Comparison of ENCODE assay signal across 22 mouse cellular contexts in genomic region chr2:120125461-120125860, GRCm38 (mm10). TPM values are rescaled to one million over a fixed set of nuclear protein-coding genes. Genes with fewer than 3 reads are reported as not detected.
DNase-seq lines count a peak whose midpoint lies in the region; ATAC-seq and TF ChIP-seq lines count a peak whose summit lies in the region.
"Had no signal": no experiment of that assay in that cellular context is flagged by ENCODE, and none has a peak within 500 bp of the region (broad histone marks: within the 10 kb centered on the region; RNA-seq: fewer than 3 reads in every experiment).

No protein-coding gene starts in this region.

- no peak overlapping the region for H3K9ac ChIP-seq in heart, adult 2 months (ENCODE audit: low read depth, low read length)
- no peak overlapping the region for H3K9ac ChIP-seq in midbrain, embryonic 11.5 days (ENCODE audit: low read length)
- no peak overlapping the region for H3K9ac ChIP-seq in midbrain, embryonic 16.5 days (ENCODE audit: low read depth, low read length)
- H3K9ac ChIP-seq: embryonic facial prominence, embryonic 13.5 days; embryonic facial prominence, embryonic 15.5 days; forebrain, embryonic 13.5 days; forebrain, embryonic 15.5 days; forebrain, postnatal 0 days had no signal

- WGBS in heart, adult 2 months: 98% methylated on average over 1 of the region's 1 CpGs
- WGBS in midbrain, embryonic 11.5 days: 97% methylated on average over 1 of the region's 1 CpGs
- WGBS in midbrain, embryonic 16.5 days: 93% methylated on average over 1 of the region's 1 CpGs
- WGBS in macrophage (ENCODE audit: missing documents): 100% methylated on average over 1 of the region's 1 CpGs

- H3K27me3 ChIP-seq in heart, adult 2 months (ENCODE audit: control insufficient read depth, insufficient read depth, low read length): no peaks in the 10 kb centered on the region
- no peaks in the 10 kb centered on the region for H3K27me3 ChIP-seq in midbrain, embryonic 11.5 days (ENCODE audit: control insufficient read depth, insufficient read depth, low read length)
- H3K27me3 ChIP-seq in midbrain, embryonic 16.5 days (ENCODE audit: control insufficient read depth, insufficient read depth, low read depth, low read length): no peaks in the 10 kb centered on the region
- H3K27me3 ChIP-seq: embryonic facial prominence, embryonic 13.5 days; embryonic facial prominence, embryonic 15.5 days; forebrain, embryonic 13.5 days; forebrain, embryonic 15.5 days had no signal

- H3K4me3 ChIP-seq in heart, adult 2 months: no peak overlapping the region
- H3K4me3 ChIP-seq in midbrain, embryonic 11.5 days (ENCODE audit: low read depth, low read length): no peak overlapping the region
- H3K4me3 ChIP-seq in midbrain, embryonic 16.5 days (ENCODE audit: low read depth, low read length): no peak overlapping the region
- H3K4me3 ChIP-seq in macrophage (ENCODE audit: inconsistent target): no peak overlapping the region
- H3K4me3 ChIP-seq: embryonic facial prominence, embryonic 13.5 days; embryonic facial prominence, embryonic 15.5 days; erythroblast, embryonic 14.5 days; forebrain, embryonic 10.5 days; forebrain, embryonic 13.5 days; forebrain, embryonic 15.5 days had no signal

- no peak overlapping the region for H3K4me2 ChIP-seq in midbrain, embryonic 11.5 days
- H3K4me2 ChIP-seq in midbrain, embryonic 16.5 days (ENCODE audit: low read length): no peak overlapping the region
- H3K4me2 ChIP-seq: embryonic facial prominence, embryonic 13.5 days; embryonic facial prominence, embryonic 15.5 days; forebrain, embryonic 13.5 days; forebrain, embryonic 15.5 days had no signal

- peaks cover 60% of the 10 kb centered on the region for H3K36me3 ChIP-seq in heart, adult 2 months (ENCODE audit: control insufficient read depth, insufficient read depth, low read length)
- H3K36me3 ChIP-seq in midbrain, embryonic 11.5 days (ENCODE audit: control insufficient read depth, insufficient read depth, low read length): no peaks in the 10 kb centered on the region
- H3K36me3 ChIP-seq in midbrain, embryonic 16.5 days (ENCODE audit: control insufficient read depth, insufficient read depth, low read length): no peaks in the 10 kb centered on the region
- peaks cover 59% of the 10 kb centered on the region for H3K36me3 ChIP-seq in macrophage (ENCODE audit: inconsistent target)
- H3K36me3 ChIP-seq: embryonic facial prominence, embryonic 13.5 days; embryonic facial prominence, embryonic 15.5 days; forebrain, embryonic 15.5 days had no signal

- DNase-seq in heart, adult 2 months: no peak
- DNase-seq in heart, postnatal 25 days (ENCODE audit: low spot score): no peak
- peak; percentile 54 for DNase-seq in midbrain, embryonic 11.5 days (ENCODE audit: low spot score, missing footprints)
- no peak for DNase-seq in cerebellum, adult 18-20 months
- DNase-seq in urinary bladder, postnatal 36 days (ENCODE audit: low spot score in 2 of 2): no peak
- DNase-seq: adrenal gland, adult 2 months; adrenal gland, postnatal 10 days; adrenal gland, postnatal 25 days; cerebellum, adult 11-12 months; cerebellum, adult 8-10 months; cerebellum, adult 9-11 months; cerebellum, postnatal 14 days; embryo, embryonic 11 days; forebrain, postnatal 0 days had no signal

- H3K4me1 ChIP-seq in heart, adult 2 months (ENCODE audit: control insufficient read depth, insufficient read depth, low read length): peaks cover 37% of the 10 kb centered on the region
- no peaks in the 10 kb centered on the region for H3K4me1 ChIP-seq in midbrain, embryonic 11.5 days (ENCODE audit: control insufficient read depth, insufficient read depth, low read length)
- no peaks in the 10 kb centered on the region for H3K4me1 ChIP-seq in midbrain, embryonic 16.5 days (ENCODE audit: control insufficient read depth, insufficient read depth, low read length)
- H3K4me1 ChIP-seq: forebrain, embryonic 15.5 days had no signal

- no peak for TF ChIP-seq CTCF in heart, adult 2 months (IDR thresholded peaks at IDR 0.05)

- no peaks in the 10 kb centered on the region for H3K9me3 ChIP-seq in midbrain, embryonic 11.5 days (ENCODE audit: control insufficient read depth, low read length)
- H3K9me3 ChIP-seq in midbrain, embryonic 16.5 days (replicated peaks; ENCODE audit: control insufficient read depth, low read length, poor library complexity, severe bottlenecking): no peaks in the 10 kb centered on the region
- H3K9me3 ChIP-seq: embryonic facial prominence, embryonic 13.5 days; embryonic facial prominence, embryonic 15.5 days; forebrain, embryonic 10.5 days; forebrain, embryonic 13.5 days; forebrain, embryonic 15.5 days had no signal

- ATAC-seq in midbrain, embryonic 11.5 days (ENCODE audit: low FRiP score): no peak
- ATAC-seq in midbrain, embryonic 16.5 days: no peak
- ATAC-seq: forebrain, embryonic 13.5 days; forebrain, embryonic 15.5 days; forebrain, postnatal 0 days had no signal

- no peak for TF ChIP-seq EP300 in heart, adult 2 months (IDR thresholded peaks at IDR 0.05; ENCODE audit: insufficient read depth, low read depth, low read length)

- H3K27ac ChIP-seq in heart, adult 2 months: peak overlapping the region; percentile 88
- no peak overlapping the region for H3K27ac ChIP-seq in midbrain, embryonic 11.5 days (ENCODE audit: low read depth, low read length)
- no peak overlapping the region for H3K27ac ChIP-seq in midbrain, embryonic 16.5 days (ENCODE audit: low read length)
- H3K27ac ChIP-seq in macrophage: peak overlapping the region; percentile 37
- H3K27ac ChIP-seq: embryonic facial prominence, embryonic 13.5 days; embryonic facial prominence, embryonic 15.5 days; forebrain, embryonic 10.5 days; forebrain, embryonic 13.5 days; forebrain, embryonic 15.5 days had no signal

- TF ChIP-seq POLR2A in heart, adult 2 months (IDR thresholded peaks at IDR 0.05; ENCODE audit: insufficient read depth, low read depth, low read length): no peak

- no peaks in the 10 kb centered on the region; the same call in 1 of the 2 replicates for H3K79me2 ChIP-seq in heart, adult 2 months (replicated peaks; ENCODE audit: control insufficient read depth, insufficient read depth, low read length)
- H3K79me2 ChIP-seq in macrophage (ENCODE audit: inconsistent target): peaks cover 100% of the 10 kb centered on the region

- intact Hi-C loops in heart, adult 2 months (cut with DNase I): no loop called here
- intact Hi-C loops in heart, postnatal 25 days (cut with DNase I): no loop called here

RNA-seq across cellular contexts. Expression of gene Ehd4, which starts 28.9 kb away (rescaled TPM):
- 100 to 1,000 TPM; 330 to 373 TPM for total RNA-seq in heart, adult 2 months (2021)
- 213 and 279 TPM in 2 replicates for polyA plus RNA-seq in heart, adult 2 months (2012; rRNA removed)
- total RNA-seq in heart, postnatal 25 days (2021): 100 to 1,000 TPM; 377 to 459 TPM
- polyA plus RNA-seq in midbrain, embryonic 11.5 days (2014; fragmentation: Nextera tagmentation; extraction: Ambion mirVana): 10.2 and 17.2 TPM in 2 replicates
- polyA plus RNA-seq in midbrain, embryonic 16.5 days (2015; fragmentation: Nextera tagmentation; extraction: Ambion mirVana): 11.5 and 12.0 TPM in 2 replicates
- 100 to 1,000 TPM in 13 of 26 experiments, 10 to 100 TPM in 13; 30.2 to 195 (median 102) TPM for total RNA-seq in macrophage (2018; cell fraction: chromatin; rRNA removed)
- 100 to 1,000 TPM; 274 to 430 (median 371) TPM for total RNA-seq in macrophage (2018; cell fraction: cytosol; rRNA removed)
- 100 to 1,000 TPM in 25 of 26 experiments, 10 to 100 TPM in 1; 98.0 to 295 (median 201) TPM for total RNA-seq in macrophage (2018; cell fraction: nucleus; rRNA removed)
- 253 to 336 TPM (median 297 TPM) in 3 replicates for polyA plus RNA-seq in macrophage (2018)

Comparison
In these comparisons a context has a peak if more than half of its experiments do, and no peak if none do; other contexts are left out.
1. H3K27ac ChIP-seq: peak in heart, adult 2 months (single experiment) and macrophage (single experiment); none in midbrain, embryonic 11.5 days (single experiment) and midbrain, embryonic 16.5 days (single experiment).
2. RNA of gene Ehd4, which starts 28.9 kb away (polyA plus RNA-seq): 253 to 336 TPM in macrophage and 213 to 279 TPM in heart, adult 2 months; 11.5 to 12.0 TPM in midbrain, embryonic 16.5 days and 10.2 to 17.2 TPM in midbrain, embryonic 11.5 days; every median in the first group is over 10 times any median in the second.